Comparison of ENCODE assay signal across 9 mouse cellular contexts in the genomic region with DNA sequence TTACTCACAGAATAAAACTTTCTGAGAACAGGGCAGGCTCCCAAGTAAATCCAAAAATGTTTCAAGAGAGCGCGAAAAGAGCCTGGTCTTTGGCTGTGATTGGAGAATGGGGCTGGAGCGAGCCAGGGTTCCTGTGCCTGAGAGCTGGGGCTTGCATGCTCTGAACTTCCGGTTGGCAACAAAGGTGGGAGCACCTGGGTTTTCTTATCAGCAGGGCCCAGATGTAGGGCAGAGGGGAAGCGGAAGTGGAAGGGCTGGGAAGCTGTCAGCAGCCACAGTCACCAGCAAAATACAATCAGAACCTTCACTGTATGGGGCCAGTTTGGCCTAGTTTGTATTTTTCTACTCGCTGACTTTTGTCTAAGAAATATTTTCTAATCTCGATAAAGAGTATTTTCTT.
DNase-seq lines count a peak whose midpoint lies in the region; ATAC-seq lines count a peak whose summit lies in the region.
"Had no signal": no experiment of that assay in that cellular context is flagged by ENCODE, and none has a peak within 500 bp of the region (broad histone marks: within the 10 kb centered on the region; RNA-seq: fewer than 3 reads in every experiment).

No protein-coding gene starts in this region.

- no peak overlapping the region for H3K9ac ChIP-seq in lung, embryonic 16.5 days (ENCODE audit: low read length)
- no peak overlapping the region for H3K9ac ChIP-seq in midbrain, embryonic 13.5 days (replicated peaks)
- H3K9ac ChIP-seq: neural tube, embryonic 13.5 days had no signal

- no peak overlapping the region for H3K4me2 ChIP-seq in lung, embryonic 16.5 days (ENCODE audit: low read depth, low read length)
- H3K4me2 ChIP-seq in midbrain, embryonic 13.5 days (replicated peaks), result no peak overlapping the region
- H3K4me2 ChIP-seq: neural tube, embryonic 13.5 days had no signal

- H3K4me1 ChIP-seq in lung, embryonic 16.5 days (replicated peaks; ENCODE audit: control insufficient read depth, insufficient read depth, low read length), result no peaks in the 10 kb centered on the region
- peaks cover 10% of the 10 kb centered on the region for H3K4me1 ChIP-seq in embryonic facial prominence, embryonic 10.5 days
- no peaks in the 10 kb centered on the region for H3K4me1 ChIP-seq in midbrain, embryonic 13.5 days (replicated peaks)

- no peaks in the 10 kb centered on the region for H3K9me3 ChIP-seq in lung, embryonic 16.5 days (ENCODE audit: control insufficient read depth, low read length)
- no peaks in the 10 kb centered on the region for H3K9me3 ChIP-seq in embryonic facial prominence, embryonic 10.5 days
- H3K9me3 ChIP-seq in midbrain, embryonic 13.5 days, result no peaks in the 10 kb centered on the region
- H3K9me3 ChIP-seq: neural tube, embryonic 13.5 days had no signal

- WGBS in lung, embryonic 16.5 days, result 64% methylated on average over 7 of the region's 7 CpGs
- WGBS in embryonic facial prominence, embryonic 10.5 days, result 81% methylated on average over 7 of the region's 7 CpGs
- WGBS in midbrain, embryonic 13.5 days, result 84% methylated on average over 7 of the region's 7 CpGs

- no peak overlapping the region for H3K4me3 ChIP-seq in lung, embryonic 16.5 days (ENCODE audit: low read length)
- no peak overlapping the region for H3K4me3 ChIP-seq in embryonic facial prominence, embryonic 10.5 days
- no peak overlapping the region for H3K4me3 ChIP-seq in midbrain, embryonic 13.5 days (replicated peaks)
- H3K4me3 ChIP-seq: neural tube, embryonic 13.5 days had no signal

- DNase-seq in lung, adult 18-20 months, result no peak
- DNase-seq in heart, adult 9 months (ENCODE audit: low spot score in 2 of 2), result peak; percentile 55 to 79
- DNase-seq in kidney, postnatal 25 days, result peak; percentile 31 to 70
- DNase-seq in thymus, postnatal 36 days, result peak; percentile 60 to 79
- no peak for DNase-seq in embryonic facial prominence, embryonic 10.5 days (ENCODE audit: low spot score)
- DNase-seq in right cerebral cortex, postnatal 14 days, result no peak

- peak; percentile 38; the same call in 1 of the 2 replicates for ATAC-seq in lung, embryonic 16.5 days (ENCODE audit: low read depth)
- ATAC-seq in midbrain, embryonic 13.5 days, result no peak

- 0 out of 2 replicates have a peak overlapping the region, but pooled peaks have one; percentile 1 for H3K27ac ChIP-seq in lung, embryonic 16.5 days (ENCODE audit: low read length)
- H3K27ac ChIP-seq in embryonic facial prominence, embryonic 10.5 days (replicated peaks), result no peak overlapping the region
- H3K27ac ChIP-seq in midbrain, embryonic 13.5 days, result no peak overlapping the region
- H3K27ac ChIP-seq: neural tube, embryonic 13.5 days had no signal

- H3K27me3 ChIP-seq in lung, embryonic 16.5 days (ENCODE audit: control insufficient read depth, insufficient read depth, low read depth, low read length), result no peaks in the 10 kb centered on the region
- no peaks in the 10 kb centered on the region for H3K27me3 ChIP-seq in embryonic facial prominence, embryonic 10.5 days (replicated peaks; ENCODE audit: low read depth, poor library complexity, severe bottlenecking)
- H3K27me3 ChIP-seq in midbrain, embryonic 13.5 days, result no peaks in the 10 kb centered on the region
- H3K27me3 ChIP-seq: neural tube, embryonic 13.5 days had no signal

- H3K36me3 ChIP-seq in lung, embryonic 16.5 days (ENCODE audit: control insufficient read depth, insufficient read depth, low read length), result no peaks in the 10 kb centered on the region
- no peaks in the 10 kb centered on the region for H3K36me3 ChIP-seq in embryonic facial prominence, embryonic 10.5 days (replicated peaks)
- no peaks in the 10 kb centered on the region for H3K36me3 ChIP-seq in midbrain, embryonic 13.5 days
- H3K36me3 ChIP-seq: neural tube, embryonic 13.5 days had no signal

Comparison
In these comparisons a context has a peak if more than half of its experiments do, and no peak if none do; other contexts are left out.
1. DNase-seq: peak in heart, adult 9 months (2 of 2), kidney, postnatal 25 days (2 of 2) and thymus, postnatal 36 days (2 of 2); none in lung, adult 18-20 months (0 of 2), embryonic facial prominence, embryonic 10.5 days (single experiment) and right cerebral cortex, postnatal 14 days (single experiment).